Mouse (Mus musculus): ENCODE measurements around the gene Tnpo2. TPM values are rescaled to one million over a fixed set of nuclear protein-coding genes. Genes with fewer than 3 reads are reported as not detected.
A peak's percentile ranks its signal among the peaks of the same experiment; 100 is the strongest.
"Not testable (repeated sequence)": the region's sequence is repeated elsewhere in the genome, so short reads cannot be mapped to it uniquely, and the experiment has no call there.

Gene Tnpo2
- polyA plus RNA-seq, 1 experiment from 2014 or later = 41.0 TPM

GRCm38 (mm10) chr8:85080532-85081215 is 44.0 kb downstream of the Tnpo2 start, which contains the start of gene Wdr83os:
TSS of gene Wdr83os (plus strand) at chr8:85080740.
- H3K4me2 ChIP-seq (ENCODE audit: low read length) = peak within 1 kb of the TSS; percentile 93
- no peaks in the 10 kb centered on the region for H3K27me3 ChIP-seq (ENCODE audit: control insufficient read depth, insufficient read depth, low read length)
- peak; percentile 87 for DNase-seq
- peaks cover 22% of the 10 kb centered on the region for H3K4me1 ChIP-seq (ENCODE audit: control insufficient read depth, insufficient read depth, low read length)
- under 1% methylated on average over 30 of the region's 30 CpGs for WGBS
- H3K9ac ChIP-seq (replicated peaks; ENCODE audit: low read length) = peak within 1 kb of the TSS; percentile 91
- H3K36me3 ChIP-seq (ENCODE audit: control insufficient read depth, insufficient read depth, low read length) = peaks cover 25% of the 10 kb centered on the region
- peak within 1 kb of the TSS; percentile 87 for H3K4me3 ChIP-seq (replicated peaks; ENCODE audit: low read depth, low read length)
- ATAC-seq (ENCODE audit: low FRiP score, low TSS enrichment) = peak; percentile 10; the same call in 1 of the 2 replicates
- H3K27ac ChIP-seq (replicated peaks; ENCODE audit: low read depth, low read length) = peak within 1 kb of the TSS; percentile 16
- H3K9me3 ChIP-seq (ENCODE audit: control insufficient read depth, low read length) = no peaks in the 10 kb centered on the region

GRCm38 (mm10) chr8:85081216-85081555 is 44.5 kb downstream of the Tnpo2 start, which contains the start of gene Wdr83:
TSS of gene Wdr83 (minus strand) at chr8:85081306.
- WGBS = 3% methylated on average over 9 of the region's 9 CpGs
- Histone ChIP-seq H3K27ac (replicated peaks; ENCODE audit: low read depth, low read length) (peak within 1 kb of the TSS; percentile 16), H3K4me3 (replicated peaks; ENCODE audit: low read depth, low read length) (peak within 1 kb of the TSS; percentile 87), H3K9ac (replicated peaks; ENCODE audit: low read length) (peak within 1 kb of the TSS; percentile 91), H3K9me3 (ENCODE audit: control insufficient read depth, low read length) (no peaks in the 10 kb centered on the region), H3K27me3 (ENCODE audit: control insufficient read depth, insufficient read depth, low read length) (no peaks in the 10 kb centered on the region), H3K4me2 (ENCODE audit: low read length) (peak within 1 kb of the TSS; percentile 93), H3K36me3 (ENCODE audit: control insufficient read depth, insufficient read depth, low read length) (peaks cover 20% of the 10 kb centered on the region), H3K4me1 (ENCODE audit: control insufficient read depth, insufficient read depth, low read length) (peaks cover 22% of the 10 kb centered on the region)
- peak; percentile 25 for DNase-seq
- ATAC-seq (ENCODE audit: low FRiP score, low TSS enrichment) = peak; percentile 53; the same call in 1 of the 2 replicates

DNA sequence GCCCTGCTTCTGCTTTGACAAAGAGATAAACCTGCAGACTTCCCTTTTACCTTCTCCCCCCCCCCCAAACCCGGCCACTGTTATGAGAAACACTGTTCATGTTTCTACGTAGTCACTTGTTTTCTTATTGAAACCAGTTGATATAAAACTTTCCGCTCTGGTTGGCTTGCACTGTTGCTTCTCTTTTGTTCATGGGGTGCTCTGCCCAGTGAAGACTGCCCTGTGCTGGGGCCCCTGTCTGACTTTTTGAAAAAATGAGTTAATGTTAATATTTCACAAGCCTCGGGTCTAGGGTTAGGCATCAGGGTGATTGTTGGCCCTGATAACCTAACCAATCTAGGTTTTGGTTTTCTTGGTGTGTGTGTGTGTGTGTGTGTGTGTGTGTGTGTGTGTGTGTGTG is 45.5 kb downstream of the Tnpo2 start:
- not testable (repeated sequence) for H3K27me3 ChIP-seq (ENCODE audit: control insufficient read depth, insufficient read depth, low read length); DNase-seq; H3K4me3 ChIP-seq (replicated peaks; ENCODE audit: low read depth, low read length); H3K9me3 ChIP-seq (ENCODE audit: control insufficient read depth, low read length); H3K4me2 ChIP-seq (ENCODE audit: low read length); H3K9ac ChIP-seq (replicated peaks; ENCODE audit: low read length); ATAC-seq (ENCODE audit: low FRiP score, low TSS enrichment); H3K27ac ChIP-seq (replicated peaks; ENCODE audit: low read depth, low read length)
- peaks cover 15% of the 10 kb centered on the region for H3K36me3 ChIP-seq (ENCODE audit: control insufficient read depth, insufficient read depth, low read length)
- peaks cover 22% of the 10 kb centered on the region for H3K4me1 ChIP-seq (ENCODE audit: control insufficient read depth, insufficient read depth, low read length)
- WGBS = 94% methylated on average over 4 of the region's 4 CpGs

DNA sequence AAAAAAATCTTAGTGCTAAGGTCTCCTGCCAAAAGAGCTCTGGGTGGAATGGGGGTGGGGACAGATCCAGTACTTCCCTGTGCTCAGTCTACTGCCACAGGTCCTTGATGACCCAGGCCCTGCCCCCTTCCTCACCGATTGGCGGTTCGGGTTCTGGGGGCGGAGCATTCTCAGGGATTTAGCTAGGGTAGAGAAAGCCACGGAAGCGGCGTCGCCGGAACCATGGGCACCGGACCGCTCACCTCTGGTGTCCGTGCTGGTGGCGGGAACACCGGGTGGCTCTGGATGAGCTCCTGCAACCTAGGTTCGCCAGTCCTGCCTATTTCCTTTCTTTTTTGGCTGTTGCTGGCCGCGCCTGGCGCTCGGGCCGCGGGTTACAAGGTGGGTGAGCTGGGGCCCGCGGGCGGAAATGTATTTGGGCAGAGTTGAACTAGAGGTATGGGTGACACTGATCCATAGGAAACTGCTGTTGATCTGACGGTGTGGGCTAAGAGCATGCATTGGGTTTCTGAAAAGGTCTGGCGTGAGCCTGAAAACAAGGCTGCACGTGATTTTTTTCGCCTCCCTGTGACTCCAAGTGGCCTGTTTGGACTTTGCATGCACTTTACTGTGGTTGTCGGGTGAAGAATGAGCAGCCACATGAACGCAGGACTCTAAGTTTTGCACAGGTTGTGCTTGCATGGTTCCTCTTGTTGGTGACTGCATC is 46.5 kb downstream of the Tnpo2 start, which contains the start of gene Man2b1:
Gene Man2b1 (plus strand): TSS at position 163 of the 706 bp plus-strand sequence.
- Histone ChIP-seq H3K9me3 (ENCODE audit: control insufficient read depth, low read length) (no peaks in the 10 kb centered on the region), H3K4me3 (replicated peaks; ENCODE audit: low read depth, low read length) (peak within 1 kb of the TSS; percentile 59), H3K27me3 (ENCODE audit: control insufficient read depth, insufficient read depth, low read length) (no peaks in the 10 kb centered on the region), H3K36me3 (ENCODE audit: control insufficient read depth, insufficient read depth, low read length) (peaks cover 11% of the 10 kb centered on the region), H3K27ac (replicated peaks; ENCODE audit: low read depth, low read length) (no peak within 1 kb of the TSS), H3K9ac (replicated peaks; ENCODE audit: low read length) (peak within 1 kb of the TSS; percentile 61), H3K4me1 (ENCODE audit: control insufficient read depth, insufficient read depth, low read length) (peaks cover 22% of the 10 kb centered on the region), H3K4me2 (ENCODE audit: low read length) (peak within 1 kb of the TSS; percentile 89)
- under 1% methylated on average over 30 of the region's 30 CpGs for WGBS
- DNase-seq (peak; percentile 85), ATAC-seq (ENCODE audit: low FRiP score, low TSS enrichment) (peak; percentile 81)

GRCm38 (mm10) chr8:85084633-85085032 is 47.9 kb downstream of the Tnpo2 start:
- Histone ChIP-seq H3K36me3 (ENCODE audit: control insufficient read depth, insufficient read depth, low read length) (peaks cover 6% of the 10 kb centered on the region; the same call in 1 of the 2 replicates), H3K4me3 (replicated peaks; ENCODE audit: low read depth, low read length) (no peak overlapping the region), H3K27me3 (ENCODE audit: control insufficient read depth, insufficient read depth, low read length) (no peaks in the 10 kb centered on the region), H3K9me3 (ENCODE audit: control insufficient read depth, low read length) (no peaks in the 10 kb centered on the region), H3K4me2 (ENCODE audit: low read length) (no peak overlapping the region), H3K4me1 (ENCODE audit: control insufficient read depth, insufficient read depth, low read length) (peaks cover 19% of the 10 kb centered on the region), H3K9ac (replicated peaks; ENCODE audit: low read length) (no peak overlapping the region), H3K27ac (replicated peaks; ENCODE audit: low read depth, low read length) (no peak overlapping the region)
- no peak for DNase-seq
- no peak for ATAC-seq (ENCODE audit: low FRiP score, low TSS enrichment)
- WGBS = 91% methylated on average over 8 of the region's 8 CpGs

- Histone ChIP-seq H3K36me3 (ENCODE audit: control insufficient read depth, insufficient read depth, low read length) (peaks cover 12% of the 10 kb centered on the region; the same call in 1 of the 2 replicates), H3K9me3 (ENCODE audit: control insufficient read depth, low read length) (no peaks in the 10 kb centered on the region), H3K4me3 (replicated peaks; ENCODE audit: low read depth, low read length) (no peak overlapping the region), H3K4me2 (ENCODE audit: low read length) (no peak overlapping the region), H3K9ac (replicated peaks; ENCODE audit: low read length) (no peak overlapping the region), H3K27ac (replicated peaks; ENCODE audit: low read depth, low read length) (no peak overlapping the region), H3K27me3 (ENCODE audit: control insufficient read depth, insufficient read depth, low read length) (no peaks in the 10 kb centered on the region), H3K4me1 (ENCODE audit: control insufficient read depth, insufficient read depth, low read length) (peaks cover 15% of the 10 kb centered on the region)
- WGBS = 88% methylated on average over 3 of the region's 3 CpGs
- ATAC-seq (ENCODE audit: low FRiP score, low TSS enrichment) = no peak
- no peak for DNase-seq
Observed at GRCm38 (mm10) chr8:85086238-85086637, 49.5 kb downstream of the Tnpo2 start.

GRCm38 (mm10) chr8:85088771-85089170 is 52.1 kb downstream of the Tnpo2 start:
- H3K27me3 ChIP-seq (ENCODE audit: control insufficient read depth, insufficient read depth, low read length) = no peaks in the 10 kb centered on the region
- no peaks in the 10 kb centered on the region for H3K9me3 ChIP-seq (ENCODE audit: control insufficient read depth, low read length)
- WGBS = 91% methylated on average over 2 of the region's 2 CpGs
- peaks cover 22% of the 10 kb centered on the region for H3K36me3 ChIP-seq (ENCODE audit: control insufficient read depth, insufficient read depth, low read length)
- no peak overlapping the region for H3K4me3 ChIP-seq (replicated peaks; ENCODE audit: low read depth, low read length)
- H3K4me2 ChIP-seq (ENCODE audit: low read length) = no peak overlapping the region
- ATAC-seq (ENCODE audit: low FRiP score, low TSS enrichment) = no peak
- DNase-seq = no peak
- peaks cover 2% of the 10 kb centered on the region for H3K4me1 ChIP-seq (ENCODE audit: control insufficient read depth, insufficient read depth, low read length)
- H3K27ac ChIP-seq (replicated peaks; ENCODE audit: low read depth, low read length) = no peak overlapping the region
- H3K9ac ChIP-seq (replicated peaks; ENCODE audit: low read length) = no peak overlapping the region

GRCm38 (mm10) chr8:85090856-85091255 is 54.1 kb downstream of the Tnpo2 start:
- Histone ChIP-seq H3K4me1 (ENCODE audit: control insufficient read depth, insufficient read depth, low read length) (no peaks in the 10 kb centered on the region), H3K4me3 (replicated peaks; ENCODE audit: low read depth, low read length) (no peak overlapping the region), H3K9ac (replicated peaks; ENCODE audit: low read length) (no peak overlapping the region), H3K27me3 (ENCODE audit: control insufficient read depth, insufficient read depth, low read length) (no peaks in the 10 kb centered on the region), H3K9me3 (ENCODE audit: control insufficient read depth, low read length) (no peaks in the 10 kb centered on the region), H3K27ac (replicated peaks; ENCODE audit: low read depth, low read length) (no peak overlapping the region), H3K4me2 (ENCODE audit: low read length) (no peak overlapping the region), H3K36me3 (ENCODE audit: control insufficient read depth, insufficient read depth, low read length) (peaks cover 37% of the 10 kb centered on the region)
- DNase-seq = no peak
- WGBS = 94% methylated on average over 11 of the region's 11 CpGs
- ATAC-seq (ENCODE audit: low FRiP score, low TSS enrichment) = no peak

All from midbrain, embryonic 14.5 days (tissue).